Comparison of ENCODE assay signal across 12 mouse cellular contexts in the genomic region with DNA sequence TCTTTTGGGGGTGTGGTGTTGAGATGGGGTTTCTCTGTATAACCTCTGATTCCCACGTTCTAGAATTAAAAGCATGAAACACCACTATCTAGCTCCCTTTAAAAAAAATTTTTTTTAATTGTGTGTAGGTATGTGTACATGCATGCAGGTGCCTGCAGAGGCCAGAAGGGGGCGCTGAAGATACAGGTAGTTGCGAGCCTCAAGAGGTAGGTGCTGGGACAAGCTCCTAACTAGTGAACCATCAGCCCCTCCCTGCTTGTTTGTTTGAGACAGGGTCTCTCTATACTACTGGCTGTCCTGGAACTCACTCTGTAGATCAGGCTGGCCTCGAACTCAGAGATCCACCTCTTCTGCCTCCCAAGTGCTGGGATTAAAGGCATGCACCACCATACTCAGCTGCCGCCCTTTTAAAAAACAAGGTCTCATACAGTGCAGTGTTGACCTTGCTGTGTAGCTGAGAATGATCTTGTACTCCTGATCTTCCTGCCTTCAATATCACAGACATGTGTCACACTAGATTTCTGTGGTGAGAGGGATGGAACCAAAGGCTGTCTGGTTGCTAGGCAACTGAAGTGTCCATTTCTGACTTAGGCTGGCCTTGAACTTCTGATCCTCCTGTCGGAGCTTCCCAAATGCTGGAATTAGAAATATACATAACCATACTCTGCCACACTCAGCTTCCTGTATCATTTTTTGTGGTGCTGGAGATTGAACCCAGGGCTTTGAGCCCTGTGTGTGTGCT. TPM values are rescaled to one million over a fixed set of nuclear protein-coding genes. Genes with fewer than 3 reads are reported as not detected.
DNase-seq lines count a peak whose midpoint lies in the region; ATAC-seq and TF ChIP-seq lines count a peak whose summit lies in the region.
"Had no signal": no experiment of that assay in that cellular context is flagged by ENCODE, and none has a peak within 500 bp of the region (broad histone marks: within the 10 kb centered on the region; RNA-seq: fewer than 3 reads in every experiment).

No protein-coding gene starts in this region.

- no peaks in the 10 kb centered on the region for H3K4me1 ChIP-seq in kidney, postnatal 0 days (replicated peaks; ENCODE audit: insufficient read depth, low read length)
- H3K4me1 ChIP-seq in kidney, embryonic 14.5 days (ENCODE audit: control insufficient read depth, insufficient read depth, low read length): no peaks in the 10 kb centered on the region
- peaks cover 17% of the 10 kb centered on the region for H3K4me1 ChIP-seq in liver, postnatal 0 days (ENCODE audit: insufficient read depth)

- H3K36me3 ChIP-seq in kidney, postnatal 0 days (ENCODE audit: insufficient read depth, low read length): no peaks in the 10 kb centered on the region
- peaks cover 7% of the 10 kb centered on the region for H3K36me3 ChIP-seq in kidney, embryonic 14.5 days (ENCODE audit: control insufficient read depth, insufficient read depth, low read length)
- H3K36me3 ChIP-seq in liver, postnatal 0 days (replicated peaks; ENCODE audit: insufficient read depth, low read length): no peaks in the 10 kb centered on the region
- H3K36me3 ChIP-seq: neural tube, embryonic 12.5 days had no signal

- no peaks in the 10 kb centered on the region for H3K9me3 ChIP-seq in kidney, postnatal 0 days (replicated peaks; ENCODE audit: low read length)
- H3K9me3 ChIP-seq in kidney, embryonic 14.5 days (ENCODE audit: control insufficient read depth, low read length): no peaks in the 10 kb centered on the region
- H3K9me3 ChIP-seq in liver, postnatal 0 days (ENCODE audit: low read length): no peaks in the 10 kb centered on the region
- H3K9me3 ChIP-seq: embryonic facial prominence, embryonic 12.5 days; limb, embryonic 15.5 days; neural tube, embryonic 12.5 days had no signal

- no peak overlapping the region for H3K9ac ChIP-seq in kidney, postnatal 0 days (ENCODE audit: low read depth, low read length)
- H3K9ac ChIP-seq in kidney, embryonic 14.5 days (ENCODE audit: low read depth, low read length): no peak overlapping the region
- no peak overlapping the region for H3K9ac ChIP-seq in liver, postnatal 0 days (replicated peaks)
- H3K9ac ChIP-seq: embryonic facial prominence, embryonic 12.5 days; limb, embryonic 15.5 days; neural tube, embryonic 12.5 days had no signal

- H3K27ac ChIP-seq in kidney, postnatal 0 days: no peak overlapping the region
- no peak overlapping the region for H3K27ac ChIP-seq in kidney, embryonic 14.5 days (ENCODE audit: low read depth, low read length)
- no peak overlapping the region for H3K27ac ChIP-seq in liver, postnatal 0 days (ENCODE audit: low read depth)
- H3K27ac ChIP-seq: embryonic facial prominence, embryonic 12.5 days; limb, embryonic 15.5 days; neural tube, embryonic 12.5 days had no signal

- H3K27me3 ChIP-seq in kidney, postnatal 0 days (ENCODE audit: insufficient read depth, low read length): no peaks in the 10 kb centered on the region
- no peaks in the 10 kb centered on the region for H3K27me3 ChIP-seq in kidney, embryonic 14.5 days (ENCODE audit: control insufficient read depth, insufficient read depth, low read length)
- no peaks in the 10 kb centered on the region; the same call in 1 of the 2 replicates for H3K27me3 ChIP-seq in liver, postnatal 0 days (ENCODE audit: insufficient read depth, low read length)
- H3K27me3 ChIP-seq: embryonic facial prominence, embryonic 12.5 days; limb, embryonic 15.5 days; neural tube, embryonic 12.5 days had no signal

- no peak for ATAC-seq in kidney, postnatal 0 days (replicated peaks; ENCODE audit: low FRiP score, low read depth)
- no peak for ATAC-seq in kidney, embryonic 14.5 days (ENCODE audit: low FRiP score, low TSS enrichment)
- ATAC-seq in liver, postnatal 0 days: no peak

- TF ChIP-seq EP300 in liver, postnatal 0 days (IDR thresholded peaks at IDR 0.05; ENCODE audit: low read depth): no peak

- H3K4me3 ChIP-seq in kidney, postnatal 0 days (replicated peaks; ENCODE audit: low read depth, low read length): no peak overlapping the region
- no peak overlapping the region for H3K4me3 ChIP-seq in kidney, embryonic 14.5 days (ENCODE audit: low read length)
- H3K4me3 ChIP-seq in liver, postnatal 0 days (ENCODE audit: low read depth, low read length): no peak overlapping the region
- H3K4me3 ChIP-seq: embryonic facial prominence, embryonic 12.5 days; limb, embryonic 15.5 days; neural tube, embryonic 12.5 days had no signal

- 63% methylated on average over 6 of the region's 6 CpGs for WGBS in kidney, postnatal 0 days
- WGBS in kidney, embryonic 14.5 days: 71% methylated on average over 6 of the region's 6 CpGs
- 48% methylated on average over 6 of the region's 6 CpGs for WGBS in liver, postnatal 0 days (ENCODE audit: insufficient replicate concordance)

- peak; percentile 52 for TF ChIP-seq CTCF in kidney, postnatal 0 days (IDR thresholded peaks at IDR 0.05; ENCODE audit: low read depth)
- TF ChIP-seq CTCF in liver, postnatal 0 days (IDR thresholded peaks at IDR 0.05; ENCODE audit: low read depth): peak; percentile 58

- H3K4me2 ChIP-seq in kidney, postnatal 0 days (ENCODE audit: low read length): no peak overlapping the region
- H3K4me2 ChIP-seq in kidney, embryonic 14.5 days (replicated peaks; ENCODE audit: low read depth, low read length): no peak overlapping the region
- no peak overlapping the region for H3K4me2 ChIP-seq in liver, postnatal 0 days (ENCODE audit: low read depth, low read length)
- H3K4me2 ChIP-seq: embryonic facial prominence, embryonic 12.5 days; limb, embryonic 15.5 days; neural tube, embryonic 12.5 days had no signal

- DNase-seq in kidney, postnatal 0 days (ENCODE audit: low spot score): no peak
- DNase-seq in CD4-positive helper T cell, adult 2 months (ENCODE audit: low read depth, low spot score): peak; percentile 52
- peak; percentile 93 for DNase-seq in R1 (ENCODE audit: low read depth, low spot score)
- DNase-seq in liver, postnatal 0 days: peak; percentile 64
- DNase-seq in cerebellum, postnatal 36 days: no peak
- no peak for DNase-seq in left cerebral cortex, adult 11 months (ENCODE audit: low spot score)
- DNase-seq in frontal cortex, postnatal 36 days (ENCODE audit: low spot score in 2 of 2): no peak
- DNase-seq: kidney, adult 11 months had no signal

RNA-seq across cellular contexts. Expression of gene Hspb1, which starts 13.8 kb away (rescaled TPM):
- 99.9 and 113 TPM in 2 replicates for polyA plus RNA-seq in kidney, postnatal 0 days (2015; fragmentation: Nextera tagmentation; extraction: Ambion mirVana)
- polyA plus RNA-seq in kidney, embryonic 14.5 days (2014; fragmentation: Nextera tagmentation; extraction: Ambion mirVana): 32.4 and 36.9 TPM in 2 replicates
- polyA plus RNA-seq in liver, postnatal 0 days (2015; fragmentation: Nextera tagmentation; extraction: Ambion mirVana): 4.5 and 9.1 TPM in 2 replicates

RNA-seq across cellular contexts. Expression of gene Ywhag, which starts 32.9 kb away (rescaled TPM):
- polyA plus RNA-seq in kidney, postnatal 0 days (2015; fragmentation: Nextera tagmentation; extraction: Ambion mirVana): 89.4 and 105 TPM in 2 replicates
- polyA plus RNA-seq in kidney, embryonic 14.5 days (2014; fragmentation: Nextera tagmentation; extraction: Ambion mirVana): 90.2 and 105 TPM in 2 replicates
- 56.7 and 66.8 TPM in 2 replicates for polyA plus RNA-seq in liver, postnatal 0 days (2015; fragmentation: Nextera tagmentation; extraction: Ambion mirVana)

Comparison
In these comparisons a context has a peak if more than half of its experiments do, and no peak if none do; other contexts are left out.
1. DNase-seq: peak in CD4-positive helper T cell, adult 2 months (single experiment), R1 (single experiment) and liver, postnatal 0 days (single experiment); none in kidney, postnatal 0 days (single experiment), cerebellum, postnatal 36 days (0 of 2), left cerebral cortex, adult 11 months (single experiment) and frontal cortex, postnatal 36 days (0 of 2).